In genomic region chr5:73157502-73157901, GRCm38 (mm10) we compare ENCODE assay signal across 17 mouse cellular contexts.
"Had no signal": no experiment of that assay in that cellular context is flagged by ENCODE, and none has a peak within 500 bp of the region (broad histone marks: within the 10 kb centered on the region; RNA-seq: fewer than 3 reads in every experiment).

No protein-coding gene starts in this region.

- H3K4me2 ChIP-seq: limb, embryonic 13.5 days; liver, embryonic 11.5 days; liver, embryonic 15.5 days; midbrain, embryonic 11.5 days; midbrain, embryonic 15.5 days; neural tube, embryonic 13.5 days; stomach, embryonic 15.5 days had no signal

- ATAC-seq: lung, postnatal 0 days; midbrain, embryonic 15.5 days had no signal

- DNase-seq: kidney, adult 18-20 months; kidney, postnatal 25 days; lung, adult 2 months; right cerebral cortex, adult 18-20 months; right cerebral cortex, postnatal 25 days; thymus, postnatal 4 days had no signal

- H3K9ac ChIP-seq: limb, embryonic 13.5 days; liver, embryonic 15.5 days; midbrain, embryonic 15.5 days; neural tube, embryonic 13.5 days; stomach, embryonic 15.5 days had no signal

- H3K27ac ChIP-seq: layer of hippocampus, adult 2 months; limb, embryonic 13.5 days; liver, embryonic 15.5 days; macrophage; midbrain, embryonic 15.5 days; stomach, embryonic 15.5 days had no signal

- H3K36me3 ChIP-seq: limb, embryonic 13.5 days; liver, embryonic 15.5 days; midbrain, embryonic 15.5 days; neural tube, embryonic 13.5 days; stomach, embryonic 15.5 days had no signal

- H3K9me3 ChIP-seq: limb, embryonic 13.5 days; liver, embryonic 15.5 days; megakaryocyte, embryonic 14.5 days; midbrain, embryonic 15.5 days; neural tube, embryonic 13.5 days; stomach, embryonic 15.5 days had no signal

- H3K27me3 ChIP-seq: limb, embryonic 13.5 days; liver, embryonic 15.5 days; megakaryocyte, embryonic 14.5 days; midbrain, embryonic 15.5 days; neural tube, embryonic 13.5 days; stomach, embryonic 15.5 days had no signal

- H3K4me3 ChIP-seq: layer of hippocampus, adult 2 months; limb, embryonic 13.5 days; liver, embryonic 15.5 days; megakaryocyte, embryonic 14.5 days; midbrain, embryonic 15.5 days; neural tube, embryonic 13.5 days; stomach, embryonic 15.5 days had no signal
